In genomic region chr13:69086613-69087012, GRCm38 (mm10) we compare ENCODE assay signal across 9 mouse cellular contexts.
DNase-seq lines count a peak whose midpoint lies in the region; ATAC-seq lines count a peak whose summit lies in the region.
"Had no signal": no experiment of that assay in that cellular context is flagged by ENCODE, and none has a peak within 500 bp of the region (broad histone marks: within the 10 kb centered on the region; RNA-seq: fewer than 3 reads in every experiment).

No protein-coding gene starts in this region.

- H3K9ac ChIP-seq in lung, embryonic 16.5 days (ENCODE audit: low read length) = no peak overlapping the region
- H3K9ac ChIP-seq: liver, embryonic 13.5 days had no signal

- DNase-seq in thymus, postnatal 4 days = peak; percentile 7
- DNase-seq in thymus, postnatal 14 days = no peak
- peak; percentile 12 to 16 for DNase-seq in cerebellum, postnatal 36 days
- peak; percentile 14 to 40 for DNase-seq in heart, postnatal 10 days
- DNase-seq in layer of hippocampus, adult 11-12 months (ENCODE audit: low spot score) = peak; percentile 76
- DNase-seq in right cerebral cortex, postnatal 10 days (ENCODE audit: low spot score in 2 of 2) = peak; percentile 44 to 72
- no peak for DNase-seq in spleen, postnatal 36 days (ENCODE audit: low spot score in 2 of 2)
- DNase-seq: liver, embryonic 13.5 days had no signal

- no peak overlapping the region for H3K4me3 ChIP-seq in lung, embryonic 16.5 days (ENCODE audit: low read length)
- H3K4me3 ChIP-seq: liver, embryonic 13.5 days had no signal

- ATAC-seq in lung, embryonic 16.5 days (ENCODE audit: low read depth) = peak; percentile 61; the same call in 1 of the 2 replicates

- intact Hi-C loops in heart, postnatal 10 days (cut with DNase I) = loop anchor here (10.0 kb wide), 1 partner anchor 482 kb away; no protein-coding TSS in a partner anchor

- no peaks in the 10 kb centered on the region for H3K9me3 ChIP-seq in lung, embryonic 16.5 days (ENCODE audit: control insufficient read depth, low read length)
- H3K9me3 ChIP-seq: liver, embryonic 13.5 days had no signal

- no peaks in the 10 kb centered on the region for H3K4me1 ChIP-seq in lung, embryonic 16.5 days (replicated peaks; ENCODE audit: control insufficient read depth, insufficient read depth, low read length)
- H3K4me1 ChIP-seq: liver, embryonic 13.5 days had no signal

- no peak overlapping the region for H3K27ac ChIP-seq in lung, embryonic 16.5 days (ENCODE audit: low read length)
- H3K27ac ChIP-seq: liver, embryonic 13.5 days had no signal

- WGBS in lung, embryonic 16.5 days = 29% methylated on average over 1 of the region's 1 CpGs

- no peak overlapping the region for H3K4me2 ChIP-seq in lung, embryonic 16.5 days (ENCODE audit: low read depth, low read length)
- H3K4me2 ChIP-seq: liver, embryonic 13.5 days had no signal

- H3K36me3 ChIP-seq in lung, embryonic 16.5 days (ENCODE audit: control insufficient read depth, insufficient read depth, low read length) = no peaks in the 10 kb centered on the region
- H3K36me3 ChIP-seq: liver, embryonic 13.5 days had no signal

- H3K27me3 ChIP-seq in lung, embryonic 16.5 days (ENCODE audit: control insufficient read depth, insufficient read depth, low read depth, low read length) = no peaks in the 10 kb centered on the region
- H3K27me3 ChIP-seq: liver, embryonic 13.5 days had no signal

Comparison
In these comparisons a context has a peak if more than half of its experiments do, and no peak if none do; other contexts are left out.
1. DNase-seq: peak in thymus, postnatal 4 days (single experiment), cerebellum, postnatal 36 days (2 of 2), heart, postnatal 10 days (2 of 2), layer of hippocampus, adult 11-12 months (single experiment) and right cerebral cortex, postnatal 10 days (2 of 2); none in thymus, postnatal 14 days (single experiment) and spleen, postnatal 36 days (0 of 2).